ENCODE assay signal across 8 mouse cellular contexts in genomic region chr10:75316872-75316907, GRCm38 (mm10). TPM values are rescaled to one million over a fixed set of nuclear protein-coding genes. Genes with fewer than 3 reads are reported as not detected.
DNase-seq lines count a peak whose midpoint lies in the region; ATAC-seq and TF ChIP-seq lines count a peak whose summit lies in the region.

Adora2a (plus strand) TSS chr10:75316877.

- peak within 1 kb of the TSS; percentile 80 for H3K27ac ChIP-seq in forebrain, embryonic 10.5 days
- H3K27ac ChIP-seq in intestine, embryonic 15.5 days = no peak within 1 kb of the TSS; the same call in 1 of the 2 replicates
- no peak within 1 kb of the TSS for H3K27ac ChIP-seq in neural tube, embryonic 12.5 days

- peak within 1 kb of the TSS; percentile 71 for H3K4me3 ChIP-seq in lung, adult 2 months (replicated peaks; ENCODE audit: extremely low read depth, low read depth, low read length)
- peak within 1 kb of the TSS; percentile 53 for H3K4me3 ChIP-seq in forebrain, embryonic 10.5 days
- peak within 1 kb of the TSS; percentile 51 for H3K4me3 ChIP-seq in intestine, embryonic 15.5 days (replicated peaks)
- peak within 1 kb of the TSS; percentile 34 for H3K4me3 ChIP-seq in neural tube, embryonic 12.5 days

- TF ChIP-seq POLR2A in lung, adult 2 months (IDR thresholded peaks at IDR 0.05; ENCODE audit: borderline replicate concordance, extremely low read depth, low read depth, low read length) = no peak

- 0% methylated on average over 4 of the region's 4 CpGs for WGBS in lung, adult 2 months
- 2% methylated on average over 4 of the region's 4 CpGs for WGBS in forebrain, embryonic 10.5 days
- 0% methylated on average over 4 of the region's 4 CpGs for WGBS in intestine, embryonic 15.5 days
- 3% methylated on average over 4 of the region's 4 CpGs for WGBS in neural tube, embryonic 12.5 days

- peaks cover 8% of the 10 kb centered on the region for H3K4me1 ChIP-seq in lung, adult 2 months (ENCODE audit: control insufficient read depth, insufficient read depth, low read length)
- H3K4me1 ChIP-seq in forebrain, embryonic 10.5 days = peaks cover 23% of the 10 kb centered on the region
- H3K4me1 ChIP-seq in intestine, embryonic 15.5 days (replicated peaks) = peaks cover 12% of the 10 kb centered on the region
- H3K4me1 ChIP-seq in neural tube, embryonic 12.5 days = peaks cover 12% of the 10 kb centered on the region

- no peaks in the 10 kb centered on the region for H3K9me3 ChIP-seq in forebrain, embryonic 10.5 days
- no peaks in the 10 kb centered on the region for H3K9me3 ChIP-seq in intestine, embryonic 15.5 days
- H3K9me3 ChIP-seq in neural tube, embryonic 12.5 days = no peaks in the 10 kb centered on the region

- no peak for DNase-seq in lung, adult 2 months
- no peak for DNase-seq in lung, postnatal 10 days
- no peak for DNase-seq in forebrain, embryonic 10.5 days (ENCODE audit: extremely low spot score, low spot score)
- DNase-seq in thymus, postnatal 36 days = no peak
- DNase-seq in adrenal gland, postnatal 4 days (ENCODE audit: low spot score in 2 of 2) = no peak
- DNase-seq in kidney, adult 11 months = no peak

- H3K9ac ChIP-seq in intestine, embryonic 15.5 days = peak within 1 kb of the TSS; percentile 51
- H3K9ac ChIP-seq in neural tube, embryonic 12.5 days = peak within 1 kb of the TSS; percentile 56

- H3K36me3 ChIP-seq in forebrain, embryonic 10.5 days (replicated peaks) = peaks cover 13% of the 10 kb centered on the region
- H3K36me3 ChIP-seq in intestine, embryonic 15.5 days = no peaks in the 10 kb centered on the region; the same call in 1 of the 2 replicates
- peaks cover 7% of the 10 kb centered on the region; the same call in 1 of the 2 replicates for H3K36me3 ChIP-seq in neural tube, embryonic 12.5 days

- ATAC-seq in intestine, embryonic 15.5 days = no peak
- no peak for ATAC-seq in neural tube, embryonic 12.5 days (ENCODE audit: low FRiP score, low read depth)

- H3K4me2 ChIP-seq in intestine, embryonic 15.5 days (replicated peaks) = peak within 1 kb of the TSS; percentile 85
- H3K4me2 ChIP-seq in neural tube, embryonic 12.5 days (replicated peaks) = peak within 1 kb of the TSS; percentile 65

- H3K27me3 ChIP-seq in forebrain, embryonic 10.5 days (ENCODE audit: poor library complexity, severe bottlenecking) = peaks cover 50% of the 10 kb centered on the region
- peaks cover 21% of the 10 kb centered on the region for H3K27me3 ChIP-seq in intestine, embryonic 15.5 days (replicated peaks)
- peaks cover 40% of the 10 kb centered on the region for H3K27me3 ChIP-seq in neural tube, embryonic 12.5 days (replicated peaks)

- no peak for TF ChIP-seq CTCF in lung, adult 2 months (IDR thresholded peaks at IDR 0.05; ENCODE audit: insufficient read depth, low read length)

RNA-seq across cellular contexts. Expression of gene Adora2a, which starts in this region (rescaled TPM):
- 12.3 and 13.3 TPM in 2 replicates for polyA plus RNA-seq in lung, adult 2 months (2012; rRNA removed)
- polyA plus RNA-seq in forebrain, embryonic 10.5 days (2016; fragmentation: Nextera tagmentation; extraction: Ambion mirVana) = 2.0 and 2.5 TPM in 2 replicates
- polyA plus RNA-seq in intestine, embryonic 15.5 days (2015; fragmentation: Nextera tagmentation; extraction: Ambion mirVana) = 2.5 and 3.2 TPM in 2 replicates
- polyA plus RNA-seq in neural tube, embryonic 12.5 days (2016; fragmentation: Nextera tagmentation; extraction: Ambion mirVana) = 3.5 and 4.1 TPM in 2 replicates
- 1 to 10 TPM; 9.1 to 9.4 TPM for total RNA-seq in adrenal gland, postnatal 4 days (2021)
